Mouse (Mus musculus) monocyte, adult 2 months (primary cell): ENCODE measurements around the gene Dnm1.

Experiments used
- DNase-seq, 2 experiments: peaks; one replicate each; pipeline ENCODE4 v3.0.0; 2022; ENCODE audit warnings: low spot score in 2 of 2, low read depth in 1 of 2

The Dnm1 gene

DNA sequence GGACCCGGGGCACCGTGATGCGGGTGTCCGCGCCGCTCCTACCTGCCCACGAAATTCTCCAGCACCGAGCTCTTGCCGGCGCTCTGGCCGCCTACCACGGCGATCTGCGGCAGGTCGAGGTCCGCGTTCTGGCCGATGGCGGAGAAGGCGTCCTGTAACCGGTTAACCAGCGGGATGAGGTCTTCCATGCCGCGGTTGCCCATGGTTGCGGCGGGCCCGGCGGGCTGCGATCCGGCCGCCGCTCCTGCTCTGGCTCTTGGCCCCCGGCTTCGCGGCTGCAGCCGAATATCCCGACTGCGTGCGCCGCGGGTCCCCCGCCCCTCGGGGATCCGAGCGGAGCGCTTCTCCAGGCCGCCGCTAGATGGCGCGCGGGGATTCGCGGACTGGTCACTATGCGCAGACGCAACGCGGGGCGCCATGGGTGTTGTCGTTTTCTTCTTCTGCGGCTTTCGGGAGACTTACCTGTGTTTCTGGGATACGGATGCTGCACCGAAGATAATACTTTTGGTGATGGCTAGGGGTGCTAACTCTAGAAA, at the start of gene Dnm1:
TSS of gene Dnm1 (minus strand) at position 332 of the 536 bp plus-strand sequence.
- DNase-seq: peak; percentile 45 to 80

DNA sequence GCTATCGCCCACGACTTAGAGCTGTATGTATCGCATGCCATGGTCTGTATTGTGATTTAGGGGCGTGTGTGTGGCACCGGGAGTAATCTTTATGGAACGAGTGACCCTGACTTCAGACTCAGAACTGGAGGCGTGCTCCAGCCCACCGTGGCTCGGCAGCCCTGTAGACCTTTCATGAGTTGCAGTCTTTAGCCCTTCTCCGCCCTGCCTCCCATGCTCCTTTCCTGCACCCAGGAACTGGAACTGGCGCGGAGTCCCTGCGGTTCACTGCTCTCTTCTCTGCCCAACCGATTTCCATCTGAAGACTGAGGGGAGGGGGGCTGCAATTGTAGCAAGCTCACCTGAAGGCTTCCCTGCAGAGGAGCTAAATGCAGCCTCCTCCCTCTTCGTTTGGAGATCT, 43.6 kb upstream of the Dnm1 start:
- no peak for DNase-seq

DNA sequence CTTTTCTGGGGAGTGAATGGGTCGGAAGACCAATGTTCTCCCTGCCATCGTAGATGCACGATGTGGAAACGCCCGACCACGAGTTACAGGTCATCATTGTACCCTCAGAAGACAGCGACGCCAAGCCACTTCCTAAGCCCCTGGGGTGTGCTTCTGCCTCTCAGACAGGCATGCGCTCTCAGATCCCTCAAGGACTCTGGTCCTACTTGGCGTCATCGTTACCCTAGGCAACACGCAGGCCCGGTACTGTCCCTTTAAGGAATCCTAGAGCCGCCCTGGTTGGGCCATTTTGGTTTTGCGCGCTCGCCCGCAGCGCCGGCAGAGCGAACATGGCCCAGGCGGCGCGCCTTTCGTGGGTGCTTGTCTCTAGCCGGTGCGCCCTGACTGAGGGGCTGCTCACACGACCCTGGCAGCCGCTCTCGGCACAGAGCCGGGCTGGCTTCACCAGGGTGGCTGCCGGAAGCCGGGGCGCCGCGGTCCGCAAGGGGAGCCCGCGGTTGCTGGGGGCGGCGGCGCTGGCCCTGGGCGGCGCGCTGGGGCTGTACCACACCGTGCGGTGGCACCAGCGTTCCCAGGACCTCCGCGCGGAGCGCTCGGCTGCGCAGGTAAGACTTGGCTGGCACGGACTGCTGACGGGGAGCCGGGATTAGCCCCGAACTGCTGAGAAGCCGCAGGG, 42.9 kb upstream of the Dnm1 start:
- DNase-seq: peak; percentile 69 to 81

DNA sequence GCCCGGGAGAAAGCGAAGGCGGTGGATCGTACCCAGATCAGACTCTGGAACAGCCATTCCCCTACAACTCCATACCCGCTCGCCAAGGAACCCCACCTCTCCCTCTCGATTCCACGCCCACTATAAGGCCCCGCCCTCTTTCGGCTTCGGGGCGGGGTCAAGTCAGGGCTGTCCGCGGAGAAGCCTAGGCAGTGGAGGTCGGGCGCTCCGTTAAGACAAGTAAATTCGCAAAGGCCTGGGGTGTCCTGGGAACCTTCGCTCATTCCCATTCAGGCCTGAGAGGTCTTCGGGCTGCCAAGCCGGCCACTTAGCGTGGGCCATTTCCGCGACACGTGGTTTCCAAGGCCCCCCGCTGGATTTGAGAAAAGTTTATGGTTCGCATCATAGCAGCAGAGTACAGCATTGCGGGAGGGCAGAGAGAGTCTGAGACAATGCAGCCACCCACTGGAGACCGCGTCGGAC, 42.4 kb upstream of the Dnm1 start, which contains the start of gene Ptges2:
TSS of gene Ptges2 (plus strand) at position 413 of the 462 bp plus-strand sequence.
- peak; percentile 66 to 87 for DNase-seq

DNA sequence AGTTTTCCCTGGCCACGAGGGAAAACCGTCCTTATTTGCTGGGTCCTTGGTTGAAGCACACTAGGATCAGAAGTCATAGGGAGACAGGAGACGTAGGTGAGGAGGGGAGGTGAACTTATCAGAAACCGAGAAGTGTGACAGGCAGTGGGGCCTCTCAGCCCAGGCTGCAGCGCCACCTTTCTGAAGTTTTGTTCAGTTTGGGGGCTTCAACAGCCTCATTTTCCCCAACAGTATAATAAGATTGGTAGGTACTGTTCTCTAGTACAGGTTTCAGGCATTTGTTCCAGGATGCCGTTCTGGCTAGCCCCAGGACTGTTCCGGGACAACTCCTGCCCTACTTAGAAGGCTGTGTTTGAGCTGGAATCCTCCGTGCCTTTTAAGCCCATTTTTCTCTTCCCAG, 41.8 kb upstream of the Dnm1 start:
- no peak for DNase-seq

DNA sequence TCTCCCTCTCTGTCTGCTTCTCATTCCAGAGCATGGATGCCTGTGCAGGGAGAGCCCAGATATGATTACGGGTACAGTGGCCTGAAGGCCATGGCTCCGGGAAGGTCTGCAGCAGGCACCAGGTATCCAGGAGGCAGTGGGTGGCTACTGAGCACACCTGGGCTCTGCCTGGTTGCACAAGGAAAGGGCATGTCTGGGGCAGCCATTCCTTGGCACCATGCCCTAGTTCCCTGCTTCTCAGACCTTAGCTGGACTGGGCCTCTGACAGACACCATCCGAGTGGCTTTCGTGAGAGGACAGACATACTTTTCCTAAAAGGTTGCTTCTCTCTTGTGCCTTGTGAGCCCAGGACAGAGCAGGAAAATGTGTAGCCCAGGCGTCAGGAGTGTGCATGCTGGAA, 38.9 kb upstream of the Dnm1 start:
- no peak for DNase-seq

DNA sequence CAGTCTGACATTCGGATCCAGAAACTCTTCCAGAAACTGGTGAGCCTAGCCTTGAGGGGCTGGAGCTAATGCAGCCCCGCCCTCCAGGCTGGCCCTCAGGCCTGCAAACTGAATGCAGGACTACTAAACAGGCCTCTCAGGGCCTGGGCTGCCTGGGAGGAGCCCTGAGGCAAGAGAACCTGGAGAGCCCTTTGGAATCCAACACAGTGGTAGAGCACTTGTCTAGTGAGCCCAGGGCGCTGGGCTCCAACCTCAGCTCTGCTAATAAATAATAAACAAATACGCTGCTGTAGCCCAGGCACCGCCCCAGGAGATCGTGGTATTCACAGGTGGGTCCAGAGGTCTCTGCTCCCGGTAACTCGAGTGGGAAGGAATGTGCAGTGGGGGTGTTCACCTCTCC, 37.7 kb upstream of the Dnm1 start:
- no peak for DNase-seq

DNA sequence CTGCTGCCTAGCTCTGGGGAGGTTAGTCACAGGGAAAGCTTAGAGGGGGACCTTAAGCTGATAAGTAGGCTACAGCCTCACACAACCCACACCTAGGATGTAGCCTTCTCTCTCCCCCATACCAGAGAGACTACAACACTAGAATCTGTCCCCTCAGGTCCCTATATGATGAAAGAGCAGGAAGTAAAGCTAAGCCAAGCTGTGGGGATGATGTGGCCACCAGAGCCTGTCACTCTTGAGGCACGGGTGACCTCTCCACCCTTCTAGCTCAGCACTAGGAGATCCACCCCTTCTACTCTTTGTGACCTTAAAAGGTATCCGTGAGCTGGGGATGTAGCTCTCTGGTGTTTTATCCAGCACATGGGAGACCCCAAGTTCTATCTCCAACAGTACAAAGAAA, 36.0 kb upstream of the Dnm1 start:
- no peak for DNase-seq

DNA sequence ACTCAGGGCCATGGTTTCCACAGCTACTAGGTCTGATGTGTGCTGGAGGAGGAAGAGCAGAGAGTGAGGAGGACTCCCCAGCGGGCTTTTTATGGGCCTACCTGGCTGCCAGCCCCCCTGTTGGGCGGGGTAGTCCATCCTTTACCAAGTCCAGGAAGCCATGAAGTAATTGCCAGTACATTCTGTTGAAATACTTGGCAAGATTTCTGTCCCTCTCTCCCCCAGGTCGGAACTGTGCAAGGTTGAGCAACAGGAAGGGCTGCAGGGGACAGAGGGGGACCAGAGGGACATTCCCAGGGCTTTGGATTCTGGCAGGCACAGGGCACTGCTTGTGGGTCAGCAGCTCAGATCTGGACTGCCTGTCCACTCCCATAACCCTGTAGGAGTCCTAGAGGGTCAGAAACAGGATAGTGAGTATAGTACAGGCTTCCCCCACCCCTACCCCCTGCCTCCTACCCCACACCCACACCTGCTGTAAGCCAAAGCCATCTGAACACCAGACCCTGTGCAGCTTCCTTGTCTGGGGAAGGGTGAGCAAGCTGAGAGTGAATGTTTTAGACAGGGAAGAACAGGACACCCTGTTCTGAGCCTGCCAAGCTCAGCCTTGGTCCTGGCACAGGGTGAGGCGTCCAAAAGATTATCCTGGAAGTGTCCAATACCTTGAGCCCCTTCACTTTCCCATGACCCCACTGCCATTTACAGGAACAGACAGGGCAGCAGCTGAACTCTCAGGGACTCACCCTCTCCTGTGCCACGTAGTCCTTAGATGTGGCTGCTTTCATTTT, 34.8 kb upstream of the Dnm1 start, which contains the start of gene Lcn2:
TSS of gene Lcn2 (minus strand) at position 547 of the 785 bp plus-strand sequence.
- no peak for DNase-seq

DNA sequence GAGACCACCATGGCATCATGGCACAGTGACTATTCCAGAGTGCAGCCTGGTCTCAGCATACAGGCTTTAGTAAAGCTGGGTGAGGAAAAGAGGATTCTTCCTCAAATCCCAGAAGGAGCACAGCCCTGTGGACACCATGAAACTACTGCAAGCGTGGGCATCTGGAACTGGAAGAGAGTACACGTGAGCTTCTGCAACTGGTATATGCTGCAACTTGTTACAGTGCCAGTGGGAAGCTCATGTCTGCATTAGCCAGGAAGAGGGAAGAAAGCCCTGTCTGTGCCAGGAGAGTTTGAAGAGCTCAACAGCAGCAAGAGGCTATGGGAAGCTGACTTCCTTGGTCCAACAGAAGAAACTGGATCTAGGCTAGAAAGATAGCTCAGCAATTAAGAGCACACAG, 29.6 kb upstream of the Dnm1 start:
- no peak for DNase-seq

DNA sequence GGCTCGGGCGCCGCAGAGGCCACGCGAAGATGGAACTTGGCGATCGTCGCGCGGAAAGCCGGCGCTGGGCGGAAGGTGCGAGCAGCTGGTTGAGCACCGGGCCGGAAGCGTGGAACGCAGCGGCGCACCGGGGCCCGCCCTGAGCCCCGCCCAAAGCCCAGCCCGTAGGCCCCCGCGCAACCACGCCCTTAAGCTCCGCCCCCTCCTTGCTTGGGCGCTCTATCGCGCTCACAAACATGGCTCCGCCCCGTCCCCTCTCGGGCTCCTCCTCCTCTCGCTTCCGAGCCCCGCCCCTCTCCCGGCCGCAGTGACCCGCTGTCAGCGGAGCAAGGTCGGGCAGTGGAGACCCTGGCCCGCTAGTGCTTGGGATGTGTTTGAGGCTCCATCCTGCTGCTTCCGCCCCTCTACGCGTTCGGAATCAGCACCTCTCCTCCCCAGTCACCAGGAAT, 28.7 kb upstream of the Dnm1 start, which contains the start of gene 1110008P14Rik:
TSS of gene 1110008P14Rik (minus strand) at position 164 of the 449 bp plus-strand sequence.
- DNase-seq: peak; percentile 75 to 81

DNA sequence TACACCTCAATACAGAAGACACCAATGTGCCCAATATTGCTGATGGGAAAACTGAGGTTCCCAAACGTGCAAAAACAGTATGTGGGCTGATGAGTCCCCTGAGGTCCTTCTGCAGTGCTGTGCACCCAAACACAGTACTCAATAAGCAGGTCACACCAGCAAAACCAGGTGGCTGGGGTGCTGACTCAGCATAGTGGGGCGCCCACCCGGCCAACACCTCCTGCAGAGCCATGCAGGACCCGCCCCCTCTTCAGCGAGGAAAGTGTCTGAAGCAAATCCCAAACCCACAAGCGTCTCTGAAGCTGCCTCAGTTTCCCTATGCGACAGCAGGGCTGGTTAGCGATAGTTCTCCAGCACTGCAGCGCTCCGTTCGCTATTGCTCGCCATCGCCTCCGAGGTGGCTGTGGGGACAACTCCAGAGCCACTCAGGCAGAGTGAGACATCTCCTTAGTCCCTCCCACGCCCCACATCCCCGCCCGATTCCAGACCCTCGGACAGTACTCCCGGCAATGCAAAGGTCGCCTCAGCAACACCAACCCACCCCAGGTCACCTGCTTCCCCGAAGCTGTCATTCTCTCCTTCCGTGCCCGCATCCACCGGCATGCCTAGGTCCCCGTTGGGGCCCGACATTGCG, 28.1 kb upstream of the Dnm1 start:
- no peak for DNase-seq

DNA sequence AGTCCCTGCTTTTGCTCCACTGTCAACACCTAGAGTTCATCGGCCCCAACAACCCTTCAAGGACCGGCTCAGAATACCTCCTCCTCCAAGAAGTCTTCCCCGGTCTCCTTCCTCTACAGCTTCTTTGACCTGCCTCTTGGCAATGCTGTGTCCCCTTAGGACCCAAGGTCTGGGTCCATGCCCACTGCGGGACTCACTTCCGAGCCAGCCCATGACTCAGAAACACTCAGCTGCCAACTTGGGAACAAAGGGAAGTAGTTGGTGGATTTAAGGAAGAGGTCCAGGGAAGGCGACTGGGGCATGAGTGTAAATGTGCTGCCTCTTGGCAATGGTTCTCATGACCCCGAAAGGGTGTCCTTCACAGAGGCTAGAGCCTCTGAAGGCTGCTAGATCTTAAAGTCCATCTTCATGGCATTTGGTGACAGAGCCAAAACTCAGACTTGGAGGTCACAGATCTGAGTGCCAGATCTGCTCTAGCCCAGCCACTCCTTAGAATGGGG, 26.9 kb upstream of the Dnm1 start:
- DNase-seq: no peak

DNA sequence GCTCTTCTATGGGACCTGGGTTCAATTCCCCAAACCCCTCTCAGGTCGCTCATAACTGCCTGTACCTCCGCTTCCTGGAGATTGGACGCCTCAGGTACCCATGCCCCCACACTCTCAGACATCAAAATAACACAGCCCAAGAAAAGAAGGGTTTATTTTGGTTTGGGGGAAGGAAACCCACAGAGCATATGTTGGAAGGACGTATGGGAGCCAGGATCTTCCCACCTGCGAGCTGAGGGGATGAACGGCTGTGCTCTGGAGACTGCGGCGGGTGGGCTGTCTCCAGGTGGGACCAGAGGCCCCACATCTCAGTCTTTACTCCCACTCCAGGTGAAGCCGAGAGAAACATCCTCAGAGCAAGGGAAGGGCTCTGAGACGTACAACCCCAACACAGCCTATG, 23.8 kb upstream of the Dnm1 start:
- DNase-seq: no peak

DNA sequence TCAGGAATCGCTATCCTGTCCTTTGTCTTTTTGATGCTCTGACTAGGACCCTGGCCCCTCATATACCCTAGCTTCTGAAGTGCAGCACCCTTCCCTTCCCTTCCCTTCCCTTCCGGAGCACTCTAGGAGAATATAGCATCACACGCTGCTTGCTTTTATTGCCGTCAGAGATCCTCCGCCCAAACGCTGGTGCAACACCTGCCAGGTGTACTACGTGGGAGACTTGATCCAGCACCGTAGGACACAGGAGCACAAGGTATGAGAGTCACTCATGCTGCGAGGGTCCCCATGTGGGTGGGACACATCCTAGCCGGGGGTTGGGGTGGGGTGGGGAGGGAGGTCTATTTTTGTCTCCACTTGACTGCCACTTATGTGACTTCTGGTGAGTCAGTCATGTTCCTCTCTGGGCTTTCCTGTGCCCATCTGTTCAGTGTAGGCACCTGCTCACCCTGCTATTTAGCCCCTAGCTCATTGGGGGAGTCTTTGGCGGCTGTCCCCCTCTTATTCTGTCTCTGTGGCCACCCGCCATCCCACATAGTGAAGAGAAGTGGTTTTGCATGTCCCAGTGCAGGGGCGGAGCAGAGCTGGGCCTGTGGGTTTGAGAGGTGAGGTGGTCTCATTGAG, 22.3 kb upstream of the Dnm1 start:
- no peak for DNase-seq

DNA sequence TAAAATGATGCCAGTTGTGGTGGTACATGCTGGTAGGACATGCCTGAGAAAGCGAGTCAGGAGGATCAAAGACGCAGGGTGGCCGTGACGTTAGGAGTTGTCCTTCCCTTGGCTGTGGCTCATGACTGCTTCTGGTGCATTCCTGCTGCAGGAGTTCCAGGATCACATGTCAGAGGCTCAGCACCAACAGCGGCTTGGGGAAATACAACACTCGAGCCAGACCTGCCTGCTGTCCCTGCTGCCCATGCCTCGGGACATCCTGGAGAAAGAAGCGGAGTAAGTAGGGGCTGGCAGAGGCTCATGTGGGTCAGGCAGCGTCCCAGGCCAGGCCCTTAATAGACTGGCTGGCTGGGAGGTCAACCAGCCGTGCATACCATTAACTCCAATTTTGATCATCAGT, 21.1 kb upstream of the Dnm1 start:
- no peak for DNase-seq

DNA sequence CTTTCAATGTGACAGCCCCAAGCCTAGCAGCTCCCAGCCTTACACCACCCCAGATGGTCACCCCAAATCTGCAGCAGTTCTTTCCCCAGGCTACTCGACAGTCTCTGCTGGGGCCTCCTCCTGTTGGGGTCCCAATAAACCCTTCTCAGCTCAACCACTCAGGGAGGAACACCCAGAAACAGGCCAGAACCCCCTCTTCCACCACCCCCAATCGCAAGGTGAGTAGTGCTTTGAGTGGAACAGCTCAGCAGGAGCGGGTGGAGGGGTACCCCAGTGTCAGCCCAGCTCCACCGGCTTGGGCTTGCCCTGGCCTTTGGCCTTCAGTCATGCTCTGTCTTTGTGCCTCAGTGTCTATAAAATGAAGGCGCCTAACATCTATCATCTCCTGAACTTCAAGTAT, 14.2 kb upstream of the Dnm1 start:
- DNase-seq: no peak

DNA sequence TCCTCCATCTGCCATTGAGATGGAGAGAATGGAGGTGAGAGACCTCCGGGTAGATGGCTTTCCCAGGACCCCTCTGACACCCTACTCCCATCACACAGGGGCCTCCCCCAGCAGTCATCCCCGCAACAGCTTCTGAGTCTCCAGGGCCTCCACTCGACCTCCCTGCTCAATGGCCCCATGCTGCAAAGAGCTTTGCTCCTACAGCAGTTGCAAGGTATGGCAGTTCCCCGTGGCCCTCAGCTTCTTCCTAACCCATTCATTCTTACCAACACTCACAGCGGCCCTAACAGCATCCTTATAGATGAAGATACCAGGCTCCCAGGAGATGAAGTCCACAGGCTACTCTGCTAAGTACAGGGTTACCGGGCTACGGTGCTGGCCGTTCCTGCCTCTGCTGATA, 11.0 kb upstream of the Dnm1 start:
- no peak for DNase-seq

DNA sequence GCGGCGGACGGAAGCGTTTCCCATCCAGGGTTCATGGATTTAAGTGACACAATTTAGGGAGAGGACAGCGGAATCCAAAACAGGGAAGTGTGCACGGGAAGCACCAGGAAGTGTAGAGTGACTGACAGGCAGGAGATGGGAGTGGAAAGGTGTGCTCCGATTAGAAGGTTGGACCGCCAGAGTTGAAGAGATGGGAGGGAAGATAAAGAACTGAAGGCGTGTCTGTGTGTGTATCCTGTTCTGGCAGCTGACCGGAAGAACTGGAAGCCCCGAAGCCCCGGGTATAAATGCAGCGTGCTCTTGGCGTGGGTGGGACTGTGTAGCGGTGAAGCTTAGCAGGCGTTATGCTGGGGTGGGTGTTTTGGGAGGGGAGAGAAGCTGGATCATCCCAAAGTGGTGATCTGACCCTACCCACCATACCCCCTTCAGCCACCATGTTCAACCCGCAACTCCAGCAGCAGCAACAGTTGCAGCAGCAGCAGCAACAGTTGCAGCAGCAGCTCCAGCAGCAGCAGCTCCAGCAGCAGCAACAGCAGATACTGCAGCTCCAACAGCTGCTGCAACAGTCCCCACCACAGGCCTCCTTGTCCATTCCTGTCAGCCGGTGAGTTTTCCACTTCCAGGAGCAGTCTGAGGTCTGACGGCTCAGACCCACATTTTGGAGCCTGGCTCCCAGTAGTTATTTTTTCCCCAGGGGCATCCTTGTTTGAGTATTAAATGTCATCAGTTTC, 10.4 kb upstream of the Dnm1 start:
- no peak for DNase-seq

DNA sequence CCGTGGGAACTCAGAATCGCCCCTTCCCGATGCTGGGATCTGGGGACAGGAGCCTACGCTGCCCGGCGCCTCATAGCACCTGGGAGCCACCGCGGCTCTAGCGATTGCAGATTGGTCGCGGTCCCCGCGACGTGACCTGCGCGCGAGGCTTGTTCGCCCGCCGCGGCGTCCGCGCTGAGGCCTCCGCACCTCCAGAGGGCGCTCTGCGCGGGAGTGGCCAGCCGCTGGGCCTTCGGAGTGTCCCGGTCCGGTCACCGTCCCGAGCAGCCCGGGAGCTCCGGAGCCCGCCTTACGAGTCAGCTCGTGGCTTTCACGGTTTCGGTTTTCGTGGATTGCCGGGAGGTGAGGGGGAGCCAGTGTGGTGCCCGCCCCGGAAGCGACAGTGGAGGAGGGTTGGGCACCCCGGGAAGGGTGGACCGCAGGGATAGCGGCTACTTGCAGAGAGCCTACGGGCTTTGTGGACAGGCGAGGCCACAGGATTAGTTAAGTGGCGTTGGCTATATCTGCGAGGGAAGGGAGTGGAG, 9.7 kb upstream of the Dnm1 start:
- DNase-seq: peak; percentile 70 to 86
